Mouse (Mus musculus) retina, postnatal 7 days (tissue): ENCODE data around the gene Pnrc1.

ENCODE experiments used
- DNase-seq: peaks from one replicate; pipeline ENCODE4 v3.0.0-alpha.2; 2012; ENCODE audit warnings: low read depth, low spot score

The Pnrc1 gene

GRCm38 (mm10) chr4:33224003-33224675 lies 65.8 kb downstream of the Pnrc1 start:
- no peak for DNase-seq

GRCm38 (mm10) chr4:33221847-33222246 lies 68.1 kb downstream of the Pnrc1 start:
- DNase-seq, result no peak

GRCm38 (mm10) chr4:33208881-33209841 lies 80.8 kb downstream of the Pnrc1 start, which contains the start of gene Srsf12:
Srsf12 (plus strand) TSS chr4:33208991.
- DNase-seq, result no peak

GRCm38 (mm10) chr4:33207551-33207950 lies 82.4 kb downstream of the Pnrc1 start:
- DNase-seq, result no peak

- peak; percentile 50 for DNase-seq
Measured at GRCm38 (mm10) chr4:33204682-33205081, 85.3 kb downstream of the Pnrc1 start.

GRCm38 (mm10) chr4:33198117-33198516 lies 91.8 kb downstream of the Pnrc1 start:
- DNase-seq, result no peak
